Mouse (Mus musculus): ENCODE data around the gene 2010111I01Rik. TPM values are rescaled to one million over a fixed set of nuclear protein-coding genes. Genes with fewer than 3 reads are reported as not detected.

The 2010111I01Rik gene
- total RNA-seq, 1 experiment: 58.3 TPM

GRCm38 (mm10) chr13:63176131-63176530 lies 211.4 kb downstream of the 2010111I01Rik start:
- Histone ChIP-seq H3K9ac (ENCODE audit: insufficient read depth, low read depth, low read length, poor library complexity, severe bottlenecking) (no peak overlapping the region), H3K27ac (ENCODE audit: insufficient read depth, low read depth, low read length, poor library complexity, severe bottlenecking) (no peak overlapping the region)

GRCm38 (mm10) chr13:63177232-63177631 lies 212.5 kb downstream of the 2010111I01Rik start:
- in situ Hi-C loops (cut with MboI; ENCODE audit: low sequenced_read_pairs in 2 of 2, unreplicated experiment in 2 of 2): no loop called here
- Histone ChIP-seq H3K9me3 (ENCODE audit: control insufficient read depth, insufficient read depth, low read depth, low read length) (no peaks in the 10 kb centered on the region), H3K4me1 (ENCODE audit: control insufficient read depth in 2 of 2, insufficient read depth in 2 of 2, low read length in 2 of 2, poor library complexity in 1 of 2) (peaks cover 0 to 1% of the 10 kb centered on the region in 2 experiments; a peak in 1 of 4 replicates), H3K9ac (ENCODE audit: insufficient read depth, low read depth, low read length, poor library complexity, severe bottlenecking) (no peak overlapping the region), H3K27ac (ENCODE audit: insufficient read depth, low read depth, low read length, poor library complexity, severe bottlenecking) (no peak overlapping the region), H3K4me3 (ENCODE audit: insufficient read depth in 1 of 2, low read depth in 1 of 2, low read length in 2 of 2, poor library complexity in 1 of 2, severe bottlenecking in 1 of 2) (no peak overlapping the region), H3K36me3 (ENCODE audit: control insufficient read depth, insufficient read depth, low read length, poor library complexity, severe bottlenecking) (no peaks in the 10 kb centered on the region)
- DNase-seq (ENCODE audit: low read depth, low spot score): no peak
- no peak for TF ChIP-seq ZC3H11A (IDR thresholded peaks at IDR 0.05; ENCODE audit: borderline replicate concordance, low read depth, low read length)
- 0 out of 2 replicates have a peak, but pooled peaks have one; percentile 30 for TF ChIP-seq MAFK (IDR thresholded peaks at IDR 0.05; ENCODE audit: insufficient read depth, low read depth, low read length)
- no peak for TF ChIP-seq ZNF384 (IDR thresholded peaks at IDR 0.05; ENCODE audit: low read depth, low read length)
- no peak for TF ChIP-seq HCFC1 (IDR thresholded peaks at IDR 0.05; ENCODE audit: borderline replicate concordance, insufficient read depth, low read length)

More at GRCm38 (mm10) chr13:63176131-63176530, 211.4 kb downstream of the 2010111I01Rik start:
- Histone ChIP-seq H3K4me3 (ENCODE audit: insufficient read depth in 1 of 2, low read depth in 1 of 2, low read length in 2 of 2, poor library complexity in 1 of 2, severe bottlenecking in 1 of 2) (no peak overlapping the region), H3K4me1 (ENCODE audit: control insufficient read depth in 2 of 2, insufficient read depth in 2 of 2, low read length in 2 of 2, poor library complexity in 1 of 2) (peaks cover 2 to 5% of the 10 kb centered on the region in 2 experiments; a peak in 2 of 4 replicates), H3K36me3 (ENCODE audit: control insufficient read depth, insufficient read depth, low read length, poor library complexity, severe bottlenecking) (no peaks in the 10 kb centered on the region), H3K9me3 (ENCODE audit: control insufficient read depth, insufficient read depth, low read depth, low read length) (no peaks in the 10 kb centered on the region)
- DNase-seq (ENCODE audit: low read depth, low spot score): no peak
- in situ Hi-C loops (cut with MboI; ENCODE audit: low sequenced_read_pairs in 2 of 2, unreplicated experiment in 2 of 2): no loop called here
- TF ChIP-seq CHD2 (IDR thresholded peaks at IDR 0.05; ENCODE audit: low read depth, low read length) (no peak), ZNF384 (IDR thresholded peaks at IDR 0.05; ENCODE audit: low read depth, low read length) (no peak), MAFK (IDR thresholded peaks at IDR 0.05; ENCODE audit: insufficient read depth, low read depth, low read length) (no peak), ZC3H11A (IDR thresholded peaks at IDR 0.05; ENCODE audit: borderline replicate concordance, low read depth, low read length) (no peak), HCFC1 (IDR thresholded peaks at IDR 0.05; ENCODE audit: borderline replicate concordance, insufficient read depth, low read length) (no peak)

- no peaks in the 10 kb centered on the region for H3K36me3 ChIP-seq (ENCODE audit: control insufficient read depth, insufficient read depth, low read length, poor library complexity, severe bottlenecking)
- DNase-seq (ENCODE audit: low read depth, low spot score): no peak
- H3K4me1 ChIP-seq (ENCODE audit: control insufficient read depth in 2 of 2, insufficient read depth in 2 of 2, low read length in 2 of 2, poor library complexity in 1 of 2): no peaks in the 10 kb centered on the region; a peak in 1 of 4 replicates
- no peaks in the 10 kb centered on the region for H3K9me3 ChIP-seq (ENCODE audit: control insufficient read depth, insufficient read depth, low read depth, low read length)
- no peak for TF ChIP-seq ZC3H11A (IDR thresholded peaks at IDR 0.05; ENCODE audit: borderline replicate concordance, low read depth, low read length)
- TF ChIP-seq MAFK (IDR thresholded peaks at IDR 0.05; ENCODE audit: insufficient read depth, low read depth, low read length): no peak
- TF ChIP-seq CHD2 (IDR thresholded peaks at IDR 0.05; ENCODE audit: low read depth, low read length): no peak
- TF ChIP-seq HCFC1 (IDR thresholded peaks at IDR 0.05; ENCODE audit: borderline replicate concordance, insufficient read depth, low read length): no peak
- TF ChIP-seq ZNF384 (IDR thresholded peaks at IDR 0.05; ENCODE audit: low read depth, low read length): no peak
- in situ Hi-C loops (cut with MboI; ENCODE audit: low sequenced_read_pairs in 2 of 2, unreplicated experiment in 2 of 2): no loop called here
- no peak overlapping the region for H3K27ac ChIP-seq (ENCODE audit: insufficient read depth, low read depth, low read length, poor library complexity, severe bottlenecking)
- H3K4me3 ChIP-seq (ENCODE audit: insufficient read depth in 1 of 2, low read depth in 1 of 2, low read length in 2 of 2, poor library complexity in 1 of 2, severe bottlenecking in 1 of 2): no peak overlapping the region
- H3K9ac ChIP-seq (ENCODE audit: insufficient read depth, low read depth, low read length, poor library complexity, severe bottlenecking): no peak overlapping the region
Measured at GRCm38 (mm10) chr13:63180641-63181235, 216.0 kb downstream of the 2010111I01Rik start.

- peaks cover 3 to 17% of the 10 kb centered on the region in 2 experiments; a peak in 2 of 4 replicates for H3K4me1 ChIP-seq (ENCODE audit: control insufficient read depth in 2 of 2, insufficient read depth in 2 of 2, low read length in 2 of 2, poor library complexity in 1 of 2)
- H3K36me3 ChIP-seq (ENCODE audit: control insufficient read depth, insufficient read depth, low read length, poor library complexity, severe bottlenecking): no peaks in the 10 kb centered on the region
- H3K9ac ChIP-seq (ENCODE audit: insufficient read depth, low read depth, low read length, poor library complexity, severe bottlenecking): no peak overlapping the region
- in situ Hi-C loops (cut with MboI; ENCODE audit: low sequenced_read_pairs in 2 of 2, unreplicated experiment in 2 of 2): no loop called here
- H3K9me3 ChIP-seq (ENCODE audit: control insufficient read depth, insufficient read depth, low read depth, low read length): no peaks in the 10 kb centered on the region
- H3K27ac ChIP-seq (ENCODE audit: insufficient read depth, low read depth, low read length, poor library complexity, severe bottlenecking): no peak overlapping the region
- DNase-seq (ENCODE audit: low read depth, low spot score): no peak
- no peak overlapping the region for H3K4me3 ChIP-seq (ENCODE audit: insufficient read depth in 1 of 2, low read depth in 1 of 2, low read length in 2 of 2, poor library complexity in 1 of 2, severe bottlenecking in 1 of 2)
- no peak for TF ChIP-seq ZC3H11A (IDR thresholded peaks at IDR 0.05; ENCODE audit: borderline replicate concordance, low read depth, low read length)
- TF ChIP-seq CHD2 (IDR thresholded peaks at IDR 0.05; ENCODE audit: low read depth, low read length): no peak
- TF ChIP-seq HCFC1 (IDR thresholded peaks at IDR 0.05; ENCODE audit: borderline replicate concordance, insufficient read depth, low read length): no peak
- no peak for TF ChIP-seq MAFK (IDR thresholded peaks at IDR 0.05; ENCODE audit: insufficient read depth, low read depth, low read length)
- no peak for TF ChIP-seq ZNF384 (IDR thresholded peaks at IDR 0.05; ENCODE audit: low read depth, low read length)
Measured at GRCm38 (mm10) chr13:63184946-63185345, 220.3 kb downstream of the 2010111I01Rik start.
